Mouse (Mus musculus) stomach, postnatal 0 days (tissue): Measurements from ENCODE around the gene Olfr1338. TPM values are rescaled to one million over a fixed set of nuclear protein-coding genes. Genes with fewer than 3 reads are reported as not detected.

Source experiments
- ATAC-seq: fragments of 200-750 bp; cut with Nextera tagmentation; 2 replicates; pipeline ENCODE4 v1.8.0; 2017; ENCODE audit not compliant: low FRiP score, low TSS enrichment
- DNase-seq: peaks from one replicate; pipeline ENCODE4 v3.0.0-alpha.2; 2016; ENCODE audit warnings: low spot score
- H3K27ac ChIP-seq: fragments of 300-500 bp; sonication (generic); replicated peaks from 2 replicates; pipeline ENCODE4 v1.5.1; 2014; ENCODE audit warnings: mild to moderate bottlenecking, control low read depth
- H3K27me3 ChIP-seq: fragments of 300-500 bp; sonication (generic); 2 replicates; pipeline ENCODE4 v1.6.1; 2014; ENCODE audit warnings: low read length; ENCODE audit not compliant: control insufficient read depth, insufficient read depth
- H3K36me3 ChIP-seq: fragments of 300-500 bp; sonication (generic); 2 replicates; pipeline ENCODE4 v1.6.1; 2014; ENCODE audit warnings: low read length, mixed read lengths; ENCODE audit not compliant: control insufficient read depth, insufficient read depth
- H3K4me1 ChIP-seq: fragments of 300-500 bp; sonication (generic); replicated peaks from 2 replicates; pipeline ENCODE4 v1.6.1; 2014; ENCODE audit warnings: antibody characterized with exemption; ENCODE audit not compliant: control insufficient read depth, insufficient read depth
- H3K4me2 ChIP-seq: fragments of 300-500 bp; sonication (generic); replicated peaks from 2 replicates; pipeline ENCODE4 v1.6.1; 2014; ENCODE audit warnings: low read depth, mild to moderate bottlenecking, control low read depth, moderate library complexity
- H3K4me3 ChIP-seq: fragments of 300-500 bp; sonication (generic); 2 replicates; pipeline ENCODE4 v1.5.1; 2014; ENCODE audit warnings: low read depth, low read length, control low read depth
- H3K9ac ChIP-seq: fragments of 300-500 bp; sonication (generic); 2 replicates; pipeline ENCODE4 v1.6.1; 2014; ENCODE audit warnings: mild to moderate bottlenecking, low read length, control low read depth, mixed read lengths
- H3K9me3 ChIP-seq: fragments of 300-500 bp; sonication (generic); 2 replicates; pipeline ENCODE4 v1.6.1; 2016; ENCODE audit warnings: low read length; ENCODE audit not compliant: control insufficient read depth
- CTCF ChIP-seq: IDR thresholded peaks from 2 replicates; pipeline ENCODE4 v1.5.1; 2016; ENCODE audit warnings: antibody characterized with exemption, low read depth, mild to moderate bottlenecking, moderate library complexity
- EP300 ChIP-seq: optimal IDR thresholded peaks from 2 replicates; pipeline ENCODE3; 2016; ENCODE audit warnings: antibody characterized with exemption
- WGBS: fragments of 180-500 bp; shearing (Covaris S2); extraction: QIAGEN DNeasy Blood & Tissue Kit; methylation state at CpG from one replicate; pipeline ENCODE4 v1.1.7; 2014; 5-methylcytosine and 5-hydroxymethylcytosine counted together
- polyA plus RNA-seq: library from polyadenylated mRNA; unstranded; fragments of >200 nt; fragmentation: Nextera tagmentation; extraction: Ambion mirVana; gene quantifications from 2 replicates; pipeline ENCODE4 v1.2.1, GENCODE M21; 2015

Gene Olfr1338
- polyA plus RNA-seq, 1 experiment from 2014 or later: not detected

DNA sequence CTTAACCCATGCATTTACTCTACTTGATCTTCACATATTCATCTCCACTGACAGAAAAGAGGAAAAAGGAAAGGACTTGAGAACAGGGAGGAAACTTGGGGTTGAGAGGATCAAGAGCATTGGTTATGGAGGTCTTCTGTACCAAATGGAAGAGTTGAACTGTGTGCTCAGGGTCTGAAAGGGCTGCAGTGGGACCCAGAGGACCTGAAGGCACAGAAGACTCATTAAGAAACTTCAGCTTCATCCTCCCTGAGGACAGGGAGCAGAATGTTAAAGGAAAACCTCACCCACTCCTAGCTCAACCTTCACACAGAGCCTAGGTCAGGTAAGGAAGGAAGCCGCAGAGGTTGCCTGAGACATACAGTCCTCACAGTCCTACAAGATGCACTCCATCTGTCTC lies 26.7 kb downstream of the Olfr1338 start, which contains the start of gene Olfr1339:
Olfr1339 (plus strand) TSS at position 301 of the 400 bp plus-strand sequence.
- no peak for ATAC-seq
- Histone ChIP-seq H3K4me1 (no peaks in the 10 kb centered on the region), H3K4me3 (no peak within 1 kb of the TSS), H3K9me3 (no peaks in the 10 kb centered on the region), H3K36me3 (no peaks in the 10 kb centered on the region), H3K27me3 (no peaks in the 10 kb centered on the region), H3K9ac (no peak within 1 kb of the TSS), H3K27ac (no peak within 1 kb of the TSS), H3K4me2 (no peak within 1 kb of the TSS)
- 100% methylated on average over 1 of the region's 1 CpGs for WGBS
- no peak for DNase-seq
- TF ChIP-seq EP300 (no peak), CTCF (no peak)

- no peak overlapping the region for H3K9ac ChIP-seq
- H3K9me3 ChIP-seq: no peaks in the 10 kb centered on the region
- no peak overlapping the region for H3K4me3 ChIP-seq
- no peaks in the 10 kb centered on the region for H3K36me3 ChIP-seq
- no peak for TF ChIP-seq CTCF
- no peak for TF ChIP-seq EP300
- no peak overlapping the region for H3K4me2 ChIP-seq
- DNase-seq (peak; percentile 22), ATAC-seq (no peak)
- 54% methylated on average over 10 of the region's 10 CpGs for WGBS
- no peak overlapping the region for H3K27ac ChIP-seq
- H3K4me1 ChIP-seq: no peaks in the 10 kb centered on the region
- no peaks in the 10 kb centered on the region for H3K27me3 ChIP-seq
These were observed 36.6 kb downstream of the Olfr1338 start for GRCm38 (mm10) chr4:118721742-118722483.

- Histone ChIP-seq H3K4me3 (no peak within 1 kb of the TSS), H3K4me2 (no peak within 1 kb of the TSS), H3K27ac (no peak within 1 kb of the TSS), H3K36me3 (no peaks in the 10 kb centered on the region), H3K4me1 (no peaks in the 10 kb centered on the region), H3K27me3 (no peaks in the 10 kb centered on the region), H3K9ac (no peak within 1 kb of the TSS), H3K9me3 (no peaks in the 10 kb centered on the region)
- no peak for DNase-seq
- no peak for ATAC-seq
- TF ChIP-seq EP300 (no peak), CTCF (no peak)
These were observed 38.7 kb downstream of the Olfr1338 start, which contains the start of gene Olfr1340 for GRCm38 (mm10) chr4:118719838-118720237. Gene Olfr1340 (plus strand): TSS chr4:118720138.

GRCm38 (mm10) chr4:118711656-118712055 lies 46.9 kb downstream of the Olfr1338 start:
- Histone ChIP-seq H3K36me3 (no peaks in the 10 kb centered on the region), H3K9ac (no peak overlapping the region), H3K4me2 (no peak overlapping the region), H3K9me3 (no peaks in the 10 kb centered on the region), H3K4me3 (no peak overlapping the region), H3K27ac (no peak overlapping the region), H3K27me3 (no peaks in the 10 kb centered on the region), H3K4me1 (no peaks in the 10 kb centered on the region)
- no peak for ATAC-seq
- WGBS: 50% methylated on average over 1 of the region's 1 CpGs
- TF ChIP-seq EP300 (no peak), CTCF (no peak)
- no peak for DNase-seq

- H3K27me3 ChIP-seq: no peaks in the 10 kb centered on the region
- TF ChIP-seq CTCF (no peak), EP300 (no peak)
- H3K36me3 ChIP-seq: no peaks in the 10 kb centered on the region
- ATAC-seq (no peak), DNase-seq (no peak)
- no peak overlapping the region for H3K9ac ChIP-seq
- H3K4me1 ChIP-seq: no peaks in the 10 kb centered on the region
- 76% methylated on average over 5 of the region's 5 CpGs for WGBS
- H3K4me2 ChIP-seq: no peak overlapping the region
- no peak overlapping the region for H3K4me3 ChIP-seq
- H3K27ac ChIP-seq: no peak overlapping the region
- no peaks in the 10 kb centered on the region for H3K9me3 ChIP-seq
These were observed 50.5 kb downstream of the Olfr1338 start for GRCm38 (mm10) chr4:118708086-118708485.

GRCm38 (mm10) chr4:118703223-118703622 lies 55.3 kb downstream of the Olfr1338 start, which contains the start of gene Olfr1341:
Gene Olfr1341 (plus strand): TSS chr4:118703523.
- Histone ChIP-seq H3K9ac (no peak within 1 kb of the TSS), H3K4me3 (no peak within 1 kb of the TSS), H3K27ac (no peak within 1 kb of the TSS), H3K4me2 (no peak within 1 kb of the TSS), H3K4me1 (no peaks in the 10 kb centered on the region), H3K9me3 (no peaks in the 10 kb centered on the region), H3K27me3 (no peaks in the 10 kb centered on the region), H3K36me3 (no peaks in the 10 kb centered on the region)
- 68% methylated on average over 3 of the region's 3 CpGs for WGBS
- no peak for TF ChIP-seq EP300
- no peak for TF ChIP-seq CTCF
- DNase-seq: no peak
- ATAC-seq: no peak

Other genes with a start within 250 kb of the Olfr1338 start
- 56.8 and 57.6 TPM in 2 replicates for gene 2610528J11Rik, start 231.7 kb downstream of the Olfr1338 start, polyA plus RNA-seq
- 41.3 and 42.7 TPM in 2 replicates for gene Tmem125, start 214.7 kb downstream of the Olfr1338 start, polyA plus RNA-seq
- gene Cfap57, start 138.0 kb downstream of the Olfr1338 start, polyA plus RNA-seq: 1.2 and 1.3 TPM in 2 replicates
- 90.4 and 94.5 TPM in 2 replicates for gene Ebna1bp2, start 137.9 kb downstream of the Olfr1338 start, polyA plus RNA-seq
- not detected in 2 replicates for gene Olfr62, start 99.8 kb downstream of the Olfr1338 start, polyA plus RNA-seq
- gene Olfr1342, start 66.0 kb downstream of the Olfr1338 start, polyA plus RNA-seq: not detected in 2 replicates
- not detected in 2 replicates for gene Olfr1341, start 55.2 kb downstream of the Olfr1338 start, polyA plus RNA-seq
- gene Olfr1340, start 38.6 kb downstream of the Olfr1338 start, polyA plus RNA-seq: not detected in 2 replicates
- gene Olfr1339, start 26.6 kb downstream of the Olfr1338 start, polyA plus RNA-seq: not detected in 2 replicates
- gene Olfr1337, start 23.8 kb upstream of the Olfr1338 start, polyA plus RNA-seq: not detected in 2 replicates
- not detected in 2 replicates for gene Olfr1335, start 51.2 kb upstream of the Olfr1338 start, polyA plus RNA-seq
- gene Olfr1333, start 77.5 kb upstream of the Olfr1338 start, polyA plus RNA-seq: not detected in 2 replicates
- gene Olfr1331, start 105.9 kb upstream of the Olfr1338 start, polyA plus RNA-seq: not detected in 2 replicates
- gene Olfr1330, start 129.9 kb upstream of the Olfr1338 start, polyA plus RNA-seq: 0.02 TPM in 1 of 2 replicates, not detected in the other
- not detected in 2 replicates for gene Olfr1329, start 158.7 kb upstream of the Olfr1338 start, polyA plus RNA-seq
- not detected in 2 replicates for gene Olfr1328, start 179.9 kb upstream of the Olfr1338 start, polyA plus RNA-seq
- gene Lao1, start 202.8 kb upstream of the Olfr1338 start, polyA plus RNA-seq: 0.08 and 0.27 TPM in 2 replicates